Mouse (Mus musculus) stomach, postnatal 0 days (tissue): ENCODE data around the gene Tanc1.

ENCODE experiments used
- CTCF ChIP-seq: IDR thresholded peaks from 2 replicates; pipeline ENCODE4 v1.5.1; 2016; ENCODE audit warnings: antibody characterized with exemption, low read depth, mild to moderate bottlenecking, moderate library complexity
- EP300 ChIP-seq: optimal IDR thresholded peaks from 2 replicates; pipeline ENCODE3; 2016; ENCODE audit warnings: antibody characterized with exemption

GRCm38 (mm10) chr2:59651801-59652200, 40.0 kb downstream of the Tanc1 start:
- no peak for TF ChIP-seq CTCF
- TF ChIP-seq EP300, result no peak
